Mouse (Mus musculus) heart, adult 2 months (tissue): ENCODE results near the gene Trp63.

Experiments
- CTCF ChIP-seq: fragments of 200-600 bp; IDR thresholded peaks from 2 replicates; pipeline ENCODE4 v1.8.1; 2022; ENCODE audit warnings: antibody characterized with exemption, mild to moderate bottlenecking, moderate library complexity
- POLR2A ChIP-seq: fragments of 200-500 bp; IDR thresholded peaks from 2 replicates; pipeline ENCODE4 v1.6.1; 2011; ENCODE audit warnings: mild to moderate bottlenecking, low read depth, low read length, control low read depth; ENCODE audit not compliant: insufficient read depth

DNA sequence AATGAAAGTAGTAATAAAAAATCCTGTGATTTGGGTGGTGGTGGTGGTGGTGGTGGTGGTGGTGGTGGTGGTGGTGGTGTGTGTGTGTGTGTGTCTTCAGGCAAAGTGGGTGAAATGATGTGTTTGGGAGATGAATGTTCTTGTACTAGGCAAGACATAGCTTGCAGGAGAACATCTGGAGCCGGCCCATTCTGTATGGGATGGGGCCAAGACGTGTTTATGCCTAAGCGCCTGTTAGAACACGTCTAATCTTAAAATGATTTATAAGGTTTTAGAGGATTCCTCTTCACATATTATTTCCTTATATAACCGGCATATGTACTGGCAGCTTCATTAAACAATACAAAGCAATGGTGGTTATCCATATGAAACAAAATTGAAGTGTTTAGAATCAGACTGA, 152.2 kb downstream of the Trp63 start:
- TF ChIP-seq CTCF, result no peak
- no peak for TF ChIP-seq POLR2A
